Mouse (Mus musculus): ENCODE measurements around the gene Nectin2.
"Not testable (repeated sequence)": the region's sequence is repeated elsewhere in the genome, so short reads cannot be mapped to it uniquely, and the experiment has no call there.

The Nectin2 gene

GRCm38 (mm10) chr7:19704475-19704874, 45.8 kb downstream of the Nectin2 start:
- DNase-seq (ENCODE audit: low spot score): no peak

DNA sequence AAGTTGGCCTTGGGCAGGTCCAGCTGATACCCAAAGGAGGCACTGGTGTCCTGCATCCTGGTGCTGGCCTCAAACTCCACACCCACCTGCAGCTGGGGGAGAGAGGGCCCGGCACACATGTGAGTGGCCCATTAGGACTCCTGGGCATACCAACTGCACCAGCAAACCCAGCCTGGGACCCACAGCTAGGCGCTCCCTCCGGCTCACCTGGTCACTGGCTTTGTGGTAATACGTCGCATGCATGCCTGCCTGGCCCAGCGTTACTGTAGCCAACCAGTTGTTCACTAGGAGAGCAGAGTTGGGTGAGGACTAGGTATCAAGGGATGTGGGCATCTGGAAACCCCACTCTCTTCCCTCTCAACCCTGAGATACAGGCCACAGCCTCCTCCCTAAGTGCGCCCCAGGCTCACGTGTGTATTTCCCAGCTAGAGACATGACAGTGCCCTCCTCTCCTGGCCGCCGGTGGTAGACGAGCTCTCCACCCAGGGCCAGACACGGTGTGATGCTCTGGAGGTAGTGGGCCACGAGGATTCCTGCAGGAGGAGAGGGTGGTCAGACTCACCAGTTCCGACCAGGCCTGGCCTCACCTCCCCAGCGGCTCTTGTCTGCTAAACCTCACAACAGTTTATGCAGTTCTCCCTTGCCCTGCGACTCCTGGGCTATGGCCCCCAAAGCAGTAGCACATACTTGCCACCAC, 47.3 kb downstream of the Nectin2 start:
- DNase-seq (ENCODE audit: low spot score): no peak

DNA sequence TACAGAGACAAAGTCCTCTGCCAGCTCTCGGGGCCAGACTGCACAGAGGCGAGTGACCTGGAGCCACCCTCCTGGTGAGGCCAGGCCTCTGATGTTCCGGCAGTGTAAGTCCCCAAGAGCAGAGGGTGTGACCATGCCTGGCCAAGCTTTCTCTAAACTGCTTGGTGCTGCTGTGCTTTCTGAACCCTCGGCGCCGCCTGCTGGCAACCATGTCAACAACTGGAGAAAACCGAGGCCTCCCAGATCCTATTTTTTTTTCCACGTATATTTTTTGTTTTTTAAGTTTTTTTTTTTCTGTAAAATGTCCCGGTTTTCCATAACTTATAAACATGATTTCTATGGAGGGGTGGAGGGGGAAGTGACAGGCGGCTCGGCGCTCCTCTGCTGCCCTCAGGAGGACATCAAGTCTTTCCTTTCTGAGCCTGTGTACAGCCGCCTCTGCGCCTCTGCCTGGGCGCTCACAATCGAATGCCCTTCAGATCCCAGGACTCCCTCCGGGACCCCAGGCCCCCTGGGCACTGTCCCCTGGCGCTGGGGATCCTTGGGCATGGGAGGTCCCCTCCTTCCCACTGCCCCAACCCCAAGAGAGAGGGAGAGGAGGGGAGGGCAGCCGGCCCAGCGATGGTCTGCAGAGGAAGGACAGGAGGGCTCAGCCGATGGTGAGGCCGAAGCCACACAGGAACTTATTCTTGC, 49.1 kb downstream of the Nectin2 start:
- no peak for DNase-seq (ENCODE audit: low spot score)

GRCm38 (mm10) chr7:19700299-19701068, 49.8 kb downstream of the Nectin2 start:
- DNase-seq (ENCODE audit: low spot score): no peak

GRCm38 (mm10) chr7:19699827-19700148, 50.5 kb downstream of the Nectin2 start:
- DNase-seq (ENCODE audit: low spot score): no peak

DNA sequence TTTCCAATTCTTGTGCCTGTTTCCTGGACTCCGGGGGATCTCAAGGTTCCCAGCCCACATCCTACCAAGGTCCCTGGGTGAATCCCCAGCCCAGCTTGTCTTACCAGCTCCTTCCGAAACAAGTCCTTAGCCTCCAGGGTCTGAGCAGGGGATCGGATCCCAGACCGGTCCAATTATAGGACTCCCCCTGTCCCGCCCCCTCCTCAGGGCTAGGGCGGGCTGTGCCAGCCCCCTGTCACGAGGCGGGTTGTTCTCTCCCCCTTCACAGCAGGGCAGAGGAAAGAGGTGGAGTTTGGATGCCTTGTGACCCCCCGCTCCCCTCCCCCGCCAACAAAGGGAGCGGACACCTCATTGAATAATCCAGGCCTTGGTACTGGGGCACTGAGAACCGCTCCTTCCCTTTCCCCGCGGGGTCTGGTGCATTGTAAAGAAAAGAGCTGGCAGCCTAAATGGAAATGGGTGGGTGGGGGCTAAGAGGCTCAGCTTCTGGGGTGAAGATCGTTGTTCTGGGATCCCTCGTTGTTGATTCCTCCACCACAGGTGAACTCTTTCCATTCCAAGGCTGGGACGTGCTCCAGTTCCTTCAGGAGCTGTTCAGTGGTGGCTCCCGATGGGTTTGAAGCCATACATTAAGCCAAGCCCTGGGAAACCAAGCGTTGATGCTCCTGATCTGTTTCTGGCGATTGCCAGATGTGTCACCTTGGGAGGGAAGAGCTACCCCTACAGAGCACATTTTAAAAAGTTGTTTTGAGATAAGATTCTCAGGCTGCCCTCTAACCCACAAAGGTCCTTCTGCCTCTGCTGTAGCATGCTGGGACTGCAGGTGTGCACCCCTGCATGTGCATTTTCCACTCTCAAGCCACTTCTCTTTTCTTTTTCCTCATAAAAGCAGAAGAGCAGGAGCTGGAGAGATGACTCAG, 51.1 kb downstream of the Nectin2 start, which contains the start of gene Apoe:
TSS of gene Apoe (minus strand) at position 282 of the 920 bp plus-strand sequence.
- no peak for DNase-seq (ENCODE audit: low spot score)

- no peak for DNase-seq (ENCODE audit: low spot score)
Observed at GRCm38 (mm10) chr7:19697949-19698906, 52.1 kb downstream of the Nectin2 start.

DNA sequence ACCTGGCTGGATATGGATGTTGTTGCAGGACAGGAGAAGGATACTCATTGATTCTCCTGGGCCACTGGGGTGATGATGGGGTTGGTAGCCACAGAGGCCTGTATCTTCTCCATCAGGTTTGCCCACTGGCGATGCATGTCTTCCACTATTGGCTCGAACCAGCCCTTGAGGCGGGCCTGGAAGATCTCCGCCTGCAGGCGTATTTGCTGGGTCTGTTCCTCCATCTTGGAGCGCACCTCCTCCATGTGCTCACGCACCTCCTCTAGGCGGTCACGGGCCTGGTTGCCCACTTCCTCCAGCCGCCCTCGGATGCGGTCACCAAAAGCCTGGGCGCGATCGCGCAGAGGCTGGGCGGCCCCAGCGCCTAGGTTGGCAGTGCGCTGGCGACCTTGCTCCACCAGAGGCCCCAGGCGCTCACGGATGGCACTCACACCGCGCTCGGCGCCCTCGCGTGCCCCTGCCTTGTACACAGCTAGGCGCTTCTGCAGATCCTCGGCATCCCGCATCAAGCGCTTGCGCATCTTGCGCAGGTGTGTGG, 53.9 kb downstream of the Nectin2 start:
- DNase-seq (ENCODE audit: low spot score): no peak

GRCm38 (mm10) chr7:19695881-19696280, 54.4 kb downstream of the Nectin2 start:
- no peak for DNase-seq (ENCODE audit: low spot score)

GRCm38 (mm10) chr7:19695213-19695594, 55.1 kb downstream of the Nectin2 start:
- DNase-seq (ENCODE audit: low spot score): no peak

DNA sequence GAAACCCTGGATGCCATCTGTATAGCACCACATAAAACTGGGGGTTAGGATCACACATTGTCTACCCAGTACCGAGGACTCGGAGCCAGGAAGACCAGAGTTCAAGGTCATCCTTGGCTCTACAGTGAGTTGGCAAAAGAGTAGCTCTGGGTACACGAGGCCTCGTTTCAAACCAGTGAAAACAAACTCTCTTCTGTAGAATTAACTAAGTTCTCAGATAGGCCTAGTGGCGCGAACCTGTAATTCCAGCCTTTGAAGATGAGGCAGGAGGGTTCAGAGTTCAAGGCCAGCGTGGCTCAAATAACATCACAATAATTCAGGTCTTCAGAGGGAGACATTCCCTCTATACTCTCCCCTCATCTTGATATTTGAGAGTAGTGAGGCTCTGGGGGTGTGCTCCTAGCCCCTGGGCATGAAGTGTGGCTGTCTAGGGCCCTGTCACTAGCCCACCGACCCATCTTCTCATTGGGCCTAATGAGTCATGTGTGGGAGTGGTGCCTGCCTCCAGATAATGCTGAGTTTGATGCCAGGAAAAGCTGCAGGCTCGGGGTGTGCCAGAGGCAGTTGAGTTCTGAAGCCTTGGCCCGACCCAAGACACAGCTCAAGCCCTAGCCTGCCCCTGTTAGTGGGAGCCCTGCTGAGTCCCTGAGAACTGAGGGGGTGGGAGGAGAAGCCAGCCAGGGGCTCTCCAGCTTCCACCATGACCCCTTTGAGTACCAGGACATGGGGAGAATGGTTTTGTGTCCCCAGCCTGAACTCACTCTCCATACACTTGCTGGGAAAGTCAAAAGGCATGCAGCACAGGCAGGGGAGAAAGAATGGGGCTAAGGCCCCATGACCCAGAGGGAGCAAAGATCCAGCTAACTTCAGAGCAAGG, 55.7 kb downstream of the Nectin2 start:
- no peak for DNase-seq (ENCODE audit: low spot score)

GRCm38 (mm10) chr7:19693421-19693820, 56.9 kb downstream of the Nectin2 start:
- DNase-seq (ENCODE audit: low spot score): no peak

- no peak for DNase-seq (ENCODE audit: low spot score)
Observed at GRCm38 (mm10) chr7:19691873-19692865, 58.1 kb downstream of the Nectin2 start, which contains the start of gene Apoc1. Gene Apoc1, minus strand, starts transcription at chr7:19692660.

DNA sequence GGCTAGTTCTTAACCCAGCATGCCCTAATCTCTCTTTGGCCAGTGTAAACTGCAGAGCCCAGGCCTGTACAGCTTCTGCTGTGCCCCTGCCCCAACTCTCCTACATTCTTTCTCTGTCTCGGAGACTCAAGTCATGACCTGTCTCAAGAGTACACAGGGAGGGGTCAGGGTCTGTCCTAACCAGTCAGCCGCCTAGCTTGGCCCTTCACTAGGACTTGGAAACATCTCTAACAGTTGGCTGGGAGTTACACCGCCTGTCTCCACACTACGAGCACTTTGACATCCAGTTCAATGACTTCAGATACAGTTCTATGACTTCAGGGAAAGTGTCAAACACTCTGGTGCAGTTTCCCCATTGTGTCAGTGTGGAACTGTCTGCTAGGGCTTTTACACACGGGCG, 58.8 kb downstream of the Nectin2 start:
- no peak for DNase-seq (ENCODE audit: low spot score)

GRCm38 (mm10) chr7:19690845-19691244, 59.4 kb downstream of the Nectin2 start:
- DNase-seq (ENCODE audit: low spot score): no peak

DNA sequence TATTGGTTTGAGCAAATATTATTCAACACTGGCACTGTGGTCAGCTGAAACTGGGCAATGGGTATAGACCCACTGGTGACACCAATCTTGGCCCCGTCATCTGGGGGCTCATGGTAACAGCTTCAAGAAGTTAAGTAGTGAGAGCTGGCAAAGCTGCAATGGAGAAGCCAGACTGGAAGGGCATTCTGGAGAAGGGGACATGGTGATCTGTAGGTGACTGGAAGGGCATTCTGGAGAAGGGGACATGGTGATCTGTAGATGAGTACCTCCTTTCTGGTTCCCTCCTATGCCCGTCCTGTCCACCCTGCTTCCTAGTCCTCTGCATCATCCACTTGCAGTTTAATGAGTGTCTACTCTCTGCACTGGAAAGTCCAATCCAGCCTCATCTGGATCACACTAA, 61.7 kb downstream of the Nectin2 start:
- no peak for DNase-seq (ENCODE audit: low spot score)

DNA sequence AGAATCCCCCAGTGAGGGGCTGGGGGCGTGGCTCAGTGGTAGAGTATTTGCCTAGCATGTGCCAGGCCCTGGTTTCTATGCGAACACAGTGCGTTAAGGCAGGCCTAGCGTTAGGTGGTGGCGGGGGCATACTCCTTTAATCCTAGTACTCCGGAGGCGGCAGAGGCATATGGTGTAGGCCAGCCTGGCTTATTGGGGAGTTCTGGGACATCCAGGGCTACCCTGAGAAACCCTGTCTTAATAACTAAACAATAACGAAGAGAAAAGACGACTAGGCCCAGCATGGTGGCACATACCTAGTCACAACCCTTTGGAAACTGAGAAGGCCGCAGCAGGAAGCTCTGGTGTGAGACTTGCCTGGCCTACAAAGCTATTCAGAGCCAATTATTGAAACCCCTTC, 62.2 kb downstream of the Nectin2 start:
- no peak for DNase-seq (ENCODE audit: low spot score)

DNA sequence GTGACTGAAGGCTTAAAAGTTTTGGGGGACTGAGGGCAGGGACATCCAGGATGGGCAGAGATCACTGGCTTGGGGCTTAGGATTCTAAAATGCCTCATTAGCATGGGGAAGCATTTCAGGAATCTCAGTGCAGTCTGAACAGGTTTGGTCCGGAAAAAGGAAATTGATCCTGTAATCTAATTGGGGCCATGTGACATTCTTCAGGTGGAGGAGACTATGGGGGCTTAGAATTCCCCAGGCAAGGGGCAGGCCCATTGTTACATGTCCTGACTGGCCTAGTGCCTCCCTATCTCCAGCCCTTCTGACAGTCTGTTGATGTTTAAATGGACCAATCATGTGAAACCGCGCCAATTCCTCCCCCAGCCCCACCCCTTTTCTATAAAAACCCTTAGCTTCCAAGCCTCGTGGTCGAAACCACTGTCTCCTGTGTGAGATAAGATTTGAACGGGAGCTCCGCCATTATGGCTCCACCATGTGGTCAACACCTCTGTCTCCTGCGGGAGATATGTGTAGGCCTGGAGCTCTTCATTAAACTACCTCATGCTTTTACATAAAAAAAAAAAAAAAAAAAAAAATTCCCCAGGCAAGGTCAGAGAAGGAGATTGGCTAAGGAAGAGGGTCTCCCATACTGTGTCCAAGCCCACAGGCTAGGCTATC, 63.2 kb downstream of the Nectin2 start:
- DNase-seq (ENCODE audit: low spot score): not testable (repeated sequence)

Measured in ovary, postnatal 10 days (tissue).